Mouse (Mus musculus) spleen, adult 2 months (tissue): ENCODE data around the gene Meltf.
A peak's percentile ranks its signal among the peaks of the same experiment; 100 is the strongest.

Experiments used
- CTCF ChIP-seq: fragments of 200-500 bp; IDR thresholded peaks from 2 replicates; pipeline ENCODE4 v1.5.1; 2011; ENCODE audit warnings: mild to moderate bottlenecking, inconsistent platforms; ENCODE audit not compliant: insufficient read depth, insufficient read length, insufficient replicate concordance; ENCODE audit errors: extremely low read depth
- POLR2A ChIP-seq: fragments of 200-500 bp; IDR thresholded peaks from 2 replicates; pipeline ENCODE4 v1.6.1; 2011; ENCODE audit warnings: low read depth, low read length, inconsistent platforms

DNA sequence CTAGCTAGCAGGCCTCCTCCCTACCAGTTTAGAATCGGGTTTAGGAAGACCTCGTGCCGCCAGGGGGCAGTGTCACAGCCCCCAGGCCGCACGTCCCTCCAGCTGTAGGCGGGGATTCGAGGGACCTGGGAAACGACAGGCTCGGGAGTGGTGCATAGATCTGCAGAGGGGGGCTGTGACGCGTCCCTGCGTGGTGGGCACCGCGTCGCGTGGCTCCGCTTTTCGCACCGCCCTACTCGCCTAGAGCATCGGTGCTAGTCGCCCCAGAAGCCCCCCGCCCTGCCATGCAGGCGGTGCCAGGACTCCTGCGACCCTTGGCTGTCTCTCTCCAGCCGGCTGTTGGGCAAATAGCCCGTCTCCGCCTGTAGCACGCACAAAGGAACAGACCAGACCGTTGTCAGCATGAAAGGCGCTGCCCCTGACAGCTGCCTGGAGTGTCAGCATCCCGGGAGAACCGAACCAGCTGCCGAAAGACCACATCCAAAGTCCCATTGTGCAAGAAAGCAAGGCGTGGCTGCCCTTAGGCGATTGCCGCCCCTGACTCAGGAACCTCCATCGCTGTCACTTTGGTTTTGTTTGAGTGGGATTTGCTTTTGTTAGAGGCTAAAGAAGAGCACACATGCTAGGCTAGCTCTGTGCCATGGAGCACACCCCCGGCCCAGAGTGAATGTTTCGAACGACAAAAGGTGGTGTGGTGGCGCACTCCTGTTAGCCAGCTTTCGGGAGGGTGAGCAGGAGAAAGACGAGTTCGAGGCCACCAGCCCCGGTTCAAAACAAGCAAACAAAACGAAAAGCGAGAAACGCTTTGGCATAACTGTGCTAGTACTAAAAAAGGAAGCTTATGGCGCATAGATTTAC lies 54.5 kb downstream of the Meltf start:
- peak; percentile 91 for TF ChIP-seq CTCF
- TF ChIP-seq POLR2A, result no peak
